Mouse (Mus musculus): ENCODE results near the gene Pilrb1. TPM values are rescaled to one million over a fixed set of nuclear protein-coding genes. Genes with fewer than 3 reads are reported as not detected.
"Not testable (repeated sequence)": the region's sequence is repeated elsewhere in the genome, so short reads cannot be mapped to it uniquely, and the experiment has no call there.

The Pilrb1 gene
- total RNA-seq (2014; rRNA removed; ENCODE audit: low replicate concordance) (0.66 TPM in 1 of 2 replicates, not detected in the other), polyA plus RNA-seq (2015; fragmentation: Nextera tagmentation; extraction: Ambion mirVana) (0.45 and 0.75 TPM in 2 replicates)

GRCm38 (mm10) chr5:137857960-137858710 is at the start of gene Pilrb1:
TSS of gene Pilrb1 (minus strand) at chr5:137858106.
- H3K9me3 ChIP-seq (replicated peaks; ENCODE audit: control insufficient read depth, low read length); H3K9ac ChIP-seq (replicated peaks; ENCODE audit: low read depth, low read length); ATAC-seq (ENCODE audit: insufficient read depth, low read depth); H3K27me3 ChIP-seq (ENCODE audit: control insufficient read depth, insufficient read depth, low read length); H3K4me1 ChIP-seq (ENCODE audit: control insufficient read depth, insufficient read depth); H3K36me3 ChIP-seq (replicated peaks; ENCODE audit: control insufficient read depth, insufficient read depth, low read length); H3K27ac ChIP-seq (ENCODE audit: low read depth); H3K4me3 ChIP-seq (ENCODE audit: low read depth, low read length); H3K4me2 ChIP-seq (ENCODE audit: low read depth, low read length); DNase-seq (ENCODE audit: low spot score): not testable (repeated sequence)
- 55% methylated on average over 2 of the region's 2 CpGs for WGBS

GRCm38 (mm10) chr5:137897812-137898211 is 39.9 kb upstream of the Pilrb1 start:
- ATAC-seq (ENCODE audit: insufficient read depth, low read depth) (no peak), DNase-seq (ENCODE audit: low spot score) (no peak)
- TF ChIP-seq EP300 (IDR thresholded peaks at IDR 0.05; ENCODE audit: low read depth) (no peak), CTCF (IDR thresholded peaks at IDR 0.05; ENCODE audit: low read depth) (no peak)
- Histone ChIP-seq H3K4me1 (ENCODE audit: control insufficient read depth, insufficient read depth) (no peaks in the 10 kb centered on the region), H3K4me3 (ENCODE audit: low read depth, low read length) (no peak overlapping the region), H3K27ac (ENCODE audit: low read depth) (no peak overlapping the region), H3K9me3 (replicated peaks; ENCODE audit: control insufficient read depth, low read length) (no peaks in the 10 kb centered on the region), H3K27me3 (ENCODE audit: control insufficient read depth, insufficient read depth, low read length) (no peaks in the 10 kb centered on the region), H3K36me3 (replicated peaks; ENCODE audit: control insufficient read depth, insufficient read depth, low read length) (no peaks in the 10 kb centered on the region), H3K9ac (replicated peaks; ENCODE audit: low read depth, low read length) (no peak overlapping the region), H3K4me2 (ENCODE audit: low read depth, low read length) (no peak overlapping the region)
- 57% methylated on average over 1 of the region's 1 CpGs for WGBS

- no peaks in the 10 kb centered on the region for H3K27me3 ChIP-seq (ENCODE audit: control insufficient read depth, insufficient read depth, low read length)
- no peak overlapping the region for H3K4me2 ChIP-seq (ENCODE audit: low read depth, low read length)
- H3K4me3 ChIP-seq (ENCODE audit: low read depth, low read length): no peak overlapping the region
- no peaks in the 10 kb centered on the region for H3K36me3 ChIP-seq (replicated peaks; ENCODE audit: control insufficient read depth, insufficient read depth, low read length)
- TF ChIP-seq CTCF (IDR thresholded peaks at IDR 0.05; ENCODE audit: low read depth): peak; percentile 33; the same call in 1 of the 2 replicates
- TF ChIP-seq EP300 (IDR thresholded peaks at IDR 0.05; ENCODE audit: low read depth): no peak
- no peak for ATAC-seq (ENCODE audit: insufficient read depth, low read depth)
- H3K27ac ChIP-seq (ENCODE audit: low read depth): no peak overlapping the region
- no peak overlapping the region for H3K9ac ChIP-seq (replicated peaks; ENCODE audit: low read depth, low read length)
- H3K9me3 ChIP-seq (replicated peaks; ENCODE audit: control insufficient read depth, low read length): no peaks in the 10 kb centered on the region
- DNase-seq (ENCODE audit: low spot score): no peak
- no peaks in the 10 kb centered on the region for H3K4me1 ChIP-seq (ENCODE audit: control insufficient read depth, insufficient read depth)
- 67% methylated on average over 1 of the region's 1 CpGs for WGBS
These were observed 35.0 kb upstream of the Pilrb1 start for GRCm38 (mm10) chr5:137892954-137893353.

GRCm38 (mm10) chr5:137887666-137888065 is 29.8 kb upstream of the Pilrb1 start:
- Histone ChIP-seq H3K27ac (ENCODE audit: low read depth) (no peak overlapping the region), H3K9me3 (replicated peaks; ENCODE audit: control insufficient read depth, low read length) (no peaks in the 10 kb centered on the region), H3K27me3 (ENCODE audit: control insufficient read depth, insufficient read depth, low read length) (no peaks in the 10 kb centered on the region), H3K9ac (replicated peaks; ENCODE audit: low read depth, low read length) (no peak overlapping the region), H3K4me2 (ENCODE audit: low read depth, low read length) (no peak overlapping the region), H3K4me3 (ENCODE audit: low read depth, low read length) (no peak overlapping the region), H3K4me1 (ENCODE audit: control insufficient read depth, insufficient read depth) (no peaks in the 10 kb centered on the region), H3K36me3 (replicated peaks; ENCODE audit: control insufficient read depth, insufficient read depth, low read length) (no peaks in the 10 kb centered on the region)
- WGBS: 91% methylated on average over 1 of the region's 1 CpGs
- ATAC-seq (ENCODE audit: insufficient read depth, low read depth): no peak
- TF ChIP-seq EP300 (IDR thresholded peaks at IDR 0.05; ENCODE audit: low read depth): no peak
- no peak for TF ChIP-seq CTCF (IDR thresholded peaks at IDR 0.05; ENCODE audit: low read depth)
- DNase-seq (ENCODE audit: low spot score): no peak

- no peaks in the 10 kb centered on the region for H3K36me3 ChIP-seq (replicated peaks; ENCODE audit: control insufficient read depth, insufficient read depth, low read length)
- H3K9me3 ChIP-seq (replicated peaks; ENCODE audit: control insufficient read depth, low read length): no peaks in the 10 kb centered on the region
- H3K9ac ChIP-seq (replicated peaks; ENCODE audit: low read depth, low read length): no peak overlapping the region
- no peaks in the 10 kb centered on the region for H3K4me1 ChIP-seq (ENCODE audit: control insufficient read depth, insufficient read depth)
- H3K4me3 ChIP-seq (ENCODE audit: low read depth, low read length): no peak overlapping the region
- no peak overlapping the region for H3K27ac ChIP-seq (ENCODE audit: low read depth)
- no peak overlapping the region for H3K4me2 ChIP-seq (ENCODE audit: low read depth, low read length)
- WGBS: 3% methylated on average over 2 of the region's 2 CpGs
- no peaks in the 10 kb centered on the region for H3K27me3 ChIP-seq (ENCODE audit: control insufficient read depth, insufficient read depth, low read length)
- peak; percentile 74 for TF ChIP-seq CTCF (IDR thresholded peaks at IDR 0.05; ENCODE audit: low read depth)
- TF ChIP-seq EP300 (IDR thresholded peaks at IDR 0.05; ENCODE audit: low read depth): no peak
- DNase-seq (ENCODE audit: low spot score) (peak; percentile 61), ATAC-seq (ENCODE audit: insufficient read depth, low read depth) (0 out of 2 replicates have a peak, but pooled peaks have one; percentile 41)
These were observed 28.0 kb upstream of the Pilrb1 start for GRCm38 (mm10) chr5:137885894-137886293.

GRCm38 (mm10) chr5:137883345-137883744 is 25.4 kb upstream of the Pilrb1 start:
- no peak overlapping the region for H3K4me3 ChIP-seq (ENCODE audit: low read depth, low read length)
- no peaks in the 10 kb centered on the region for H3K27me3 ChIP-seq (ENCODE audit: control insufficient read depth, insufficient read depth, low read length)
- WGBS: 67% methylated on average over 3 of the region's 3 CpGs
- DNase-seq (ENCODE audit: low spot score): no peak
- H3K27ac ChIP-seq (ENCODE audit: low read depth): no peak overlapping the region
- TF ChIP-seq CTCF (IDR thresholded peaks at IDR 0.05; ENCODE audit: low read depth): no peak
- TF ChIP-seq EP300 (IDR thresholded peaks at IDR 0.05; ENCODE audit: low read depth): no peak
- H3K9me3 ChIP-seq (replicated peaks; ENCODE audit: control insufficient read depth, low read length): no peaks in the 10 kb centered on the region
- H3K4me2 ChIP-seq (ENCODE audit: low read depth, low read length): no peak overlapping the region
- ATAC-seq (ENCODE audit: insufficient read depth, low read depth): no peak
- H3K9ac ChIP-seq (replicated peaks; ENCODE audit: low read depth, low read length): no peak overlapping the region
- H3K36me3 ChIP-seq (replicated peaks; ENCODE audit: control insufficient read depth, insufficient read depth, low read length): no peaks in the 10 kb centered on the region
- no peaks in the 10 kb centered on the region for H3K4me1 ChIP-seq (ENCODE audit: control insufficient read depth, insufficient read depth)
